Mouse (Mus musculus) megakaryocyte, adult 5-6 weeks (primary cell): ENCODE results near the gene Ncapd3. TPM values are rescaled to one million over a fixed set of nuclear protein-coding genes. Genes with fewer than 3 reads are reported as not detected.

Experiments
- ATAC-seq: 2 replicates; pipeline ENCODE4 v1.8.0; 2016; ENCODE audit warnings: mild to moderate bottlenecking, inconsistent platforms; ENCODE audit not compliant: poor library complexity, severe bottlenecking
- total RNA-seq, 2 experiments: library from RNA; stranded (forward) in 1 of 2; stranded (reverse) in 1 of 2; fragments of 153-499, 151-499 nt in 1 of 2; fragments of 221-1000, 200-1000 nt in 1 of 2; gene quantifications; 2 replicates each; pipeline versions ENCODE4 v1.2.3 to v1.2.4; 2015 to 2017

Gene Ncapd3
- total RNA-seq, 2 experiments from 2014 or later = 44.0 to 77.3 TPM

DNA sequence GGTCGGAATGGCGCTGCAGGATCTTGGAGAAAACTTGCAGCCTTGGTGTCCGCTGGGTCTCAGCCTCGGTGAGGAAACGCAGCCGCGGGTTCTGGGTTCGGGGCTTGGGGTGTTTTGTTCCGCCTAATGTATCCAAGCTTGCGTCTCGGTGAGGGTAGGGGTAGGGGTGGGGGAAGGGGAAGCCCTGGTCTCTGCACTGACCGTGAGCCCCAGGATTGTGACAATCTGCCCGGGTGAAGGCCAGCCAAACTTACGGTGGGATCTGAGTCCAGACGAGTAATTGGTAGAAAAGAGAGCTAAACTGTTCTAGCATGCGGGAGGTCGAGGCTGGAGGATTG is 757 bp downstream of the Ncapd3 start:
- no peak for ATAC-seq

- no peak for ATAC-seq
Observed at GRCm38 (mm10) chr9:27043892-27044291, 13.9 kb downstream of the Ncapd3 start.

DNA sequence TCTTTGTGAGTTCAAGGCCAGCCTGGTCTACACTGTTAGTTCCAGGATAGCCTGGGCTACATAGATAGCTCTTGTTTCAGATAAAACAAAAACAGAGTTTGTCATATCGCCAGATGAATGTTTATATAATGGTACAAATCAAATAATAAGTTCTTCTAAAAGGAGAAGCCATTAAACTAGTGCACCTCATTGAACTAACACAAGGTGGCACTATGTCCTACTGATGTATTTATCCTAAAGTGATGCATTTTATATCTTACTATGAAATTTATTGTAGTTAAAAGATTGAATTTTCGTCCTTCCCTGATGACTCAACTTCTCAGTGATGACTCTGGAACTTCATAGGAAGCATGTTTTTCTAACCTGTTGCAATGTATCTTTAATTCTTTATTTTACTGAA is 19.5 kb downstream of the Ncapd3 start:
- no peak for ATAC-seq

DNA sequence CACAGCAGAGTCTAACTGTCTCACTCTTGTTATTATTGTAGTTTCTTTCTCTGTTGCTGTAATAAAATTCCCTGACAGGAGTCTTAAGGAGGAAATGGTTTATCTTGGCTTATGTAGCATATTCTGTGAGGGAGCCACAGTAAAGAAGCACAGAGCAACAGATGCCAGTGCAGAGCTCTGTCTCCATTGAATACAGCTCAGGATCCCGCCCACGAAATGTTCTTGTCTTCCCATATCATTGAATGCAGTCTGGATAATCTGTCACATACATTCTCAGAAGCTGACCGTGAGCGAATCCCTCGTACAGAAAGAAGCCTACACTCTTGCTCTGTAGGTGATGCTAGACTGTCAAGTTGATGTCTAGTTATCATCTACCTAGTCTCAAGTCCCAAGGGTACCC is 28.4 kb downstream of the Ncapd3 start:
- ATAC-seq = no peak

DNA sequence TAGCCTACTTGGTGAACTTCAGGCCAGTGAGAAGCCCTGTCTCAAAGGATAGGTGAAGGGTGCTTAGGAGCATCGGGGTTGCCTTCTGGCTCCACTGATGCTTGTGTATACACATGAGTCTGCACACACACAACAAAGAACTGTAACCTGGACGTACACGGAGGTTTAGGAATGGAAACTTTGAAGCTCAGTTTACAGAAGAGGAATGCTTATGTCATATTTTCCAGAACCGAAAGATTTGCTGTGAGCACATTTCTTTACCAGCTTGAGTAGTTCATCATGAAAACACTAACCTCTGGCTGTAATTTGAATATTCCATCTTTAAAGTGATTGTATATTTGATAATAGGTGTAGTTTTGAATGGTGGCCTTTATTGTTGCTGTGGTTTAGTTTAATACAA is 40.9 kb downstream of the Ncapd3 start:
- ATAC-seq = no peak

DNA sequence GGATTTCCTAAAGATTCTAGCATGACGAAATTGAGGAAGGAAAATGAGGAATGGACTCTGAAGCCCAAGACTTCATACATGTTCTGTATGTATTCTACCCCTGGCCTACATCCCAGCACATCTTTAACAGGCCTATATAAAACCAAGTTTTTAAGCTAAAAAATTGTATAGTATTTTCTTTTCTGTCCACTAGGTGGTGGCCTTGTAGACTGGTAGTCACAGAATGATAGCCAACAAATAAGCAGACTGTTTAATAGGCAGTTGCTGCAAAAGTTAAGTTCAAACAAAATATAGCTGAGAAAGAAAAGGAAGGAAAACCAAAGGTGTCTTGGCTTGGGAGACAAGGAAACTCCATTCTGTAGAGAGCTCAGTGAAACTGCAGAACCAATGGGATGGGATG is 44.7 kb downstream of the Ncapd3 start:
- ATAC-seq = no peak

DNA sequence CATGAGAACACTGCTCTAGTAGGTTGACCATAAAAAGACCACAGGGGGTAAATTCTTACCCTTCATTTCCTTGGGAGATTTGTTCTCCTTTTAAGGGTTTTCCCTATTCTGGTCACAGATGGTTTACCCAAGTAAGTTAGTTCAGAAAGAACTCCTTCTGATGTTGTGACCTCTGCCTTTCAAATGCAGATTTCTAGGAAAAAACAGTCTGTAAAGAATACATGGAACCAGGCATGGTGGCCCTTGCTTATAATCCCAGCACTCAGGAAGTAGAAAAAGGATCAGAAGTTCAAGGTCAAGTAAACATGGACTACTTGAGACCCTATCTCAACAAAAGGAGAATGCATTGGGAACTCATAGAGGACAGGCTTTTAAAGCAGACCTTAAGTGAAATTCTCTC is 45.8 kb downstream of the Ncapd3 start:
- ATAC-seq = no peak

GRCm38 (mm10) chr9:27086256-27086655 is 56.3 kb downstream of the Ncapd3 start:
- no peak for ATAC-seq

- no peak for ATAC-seq
Observed at GRCm38 (mm10) chr9:27087402-27087801, 57.4 kb downstream of the Ncapd3 start.

GRCm38 (mm10) chr9:27090134-27090533 is 60.2 kb downstream of the Ncapd3 start:
- no peak for ATAC-seq

DNA sequence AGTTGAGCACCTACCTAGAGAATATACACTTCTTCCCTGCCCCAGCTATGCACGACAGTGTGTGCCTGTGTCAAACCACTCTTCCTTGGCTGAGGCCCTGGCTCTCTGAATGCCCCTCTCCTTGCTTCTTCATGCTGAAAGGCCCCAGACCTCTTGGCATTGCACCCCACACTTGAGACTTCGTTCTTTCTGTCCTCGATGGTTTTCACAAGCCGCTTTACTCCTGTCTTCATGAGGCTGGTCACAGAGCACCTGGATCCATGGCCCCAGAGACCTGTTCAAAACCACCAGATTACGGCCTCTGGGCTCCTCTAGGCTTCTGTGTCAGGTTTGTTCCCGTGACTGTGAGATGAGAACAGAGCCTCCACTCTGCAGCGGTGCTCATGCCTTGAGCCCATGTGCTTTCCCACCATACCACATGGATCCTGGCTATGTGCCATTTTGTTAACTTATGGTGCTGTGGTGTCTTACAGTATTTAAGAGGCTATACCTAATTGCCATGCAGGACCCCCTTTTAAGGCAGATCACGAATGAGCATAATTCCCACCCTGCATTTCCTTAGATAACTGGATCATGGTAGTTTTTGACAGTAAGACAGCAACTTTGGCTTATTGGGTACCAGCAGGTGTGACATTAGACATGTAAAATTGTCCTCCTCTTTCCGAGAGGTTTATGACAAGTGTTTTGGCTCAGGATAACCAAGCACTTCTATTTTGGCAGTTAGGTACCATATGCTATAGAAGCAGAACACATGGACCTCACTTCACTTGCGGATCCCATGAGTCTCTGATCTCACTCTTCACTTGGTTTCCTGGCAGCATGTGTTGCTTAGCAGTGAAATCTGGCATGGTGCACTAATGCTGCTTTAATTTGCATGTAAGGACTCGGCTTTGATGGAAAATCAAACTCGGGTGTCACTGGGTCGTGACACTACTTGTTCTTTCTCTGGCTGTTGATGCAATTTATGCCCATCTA is 61.1 kb downstream of the Ncapd3 start:
- ATAC-seq = no peak

DNA sequence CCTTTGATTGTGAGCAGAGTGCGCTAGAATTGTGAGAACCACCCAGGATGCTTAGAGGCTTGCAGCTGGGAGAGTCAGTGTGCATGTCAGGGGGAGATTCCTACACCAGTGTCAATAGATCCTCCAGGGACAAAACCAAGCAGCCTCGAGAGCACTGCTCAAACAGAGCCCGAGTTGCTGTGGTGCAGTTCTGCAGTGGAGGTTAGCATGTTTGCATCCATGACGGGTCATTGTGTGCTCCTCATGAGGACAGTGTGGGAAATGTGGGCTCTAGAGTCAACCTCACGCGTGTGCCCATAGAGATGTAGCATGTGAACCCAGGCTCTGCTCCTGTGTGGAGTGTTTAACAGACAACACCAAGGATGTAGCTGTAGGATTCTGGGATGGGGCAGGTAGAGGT is 62.9 kb downstream of the Ncapd3 start:
- no peak for ATAC-seq

GRCm38 (mm10) chr9:27098092-27098491 is 68.1 kb downstream of the Ncapd3 start:
- peak; percentile 38; the same call in 1 of the 2 replicates for ATAC-seq

DNA sequence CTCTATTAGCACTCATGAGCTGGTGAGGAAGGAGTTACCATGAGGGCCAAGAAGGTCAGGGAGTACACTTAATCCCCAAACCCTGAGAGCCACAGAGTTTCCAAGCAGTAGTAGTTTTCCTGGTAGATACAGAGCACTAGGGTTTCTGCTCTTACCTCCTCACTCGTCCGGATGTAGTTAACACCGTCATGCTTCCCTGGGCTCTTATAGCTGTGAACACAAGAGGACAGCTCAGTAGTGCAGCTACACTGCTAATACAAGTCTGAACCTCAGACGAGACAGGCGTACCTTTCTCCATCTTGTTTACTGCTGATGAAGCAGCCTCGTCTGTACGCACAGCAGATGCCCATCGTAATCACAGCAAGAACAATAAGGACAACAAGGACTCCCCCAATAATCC is 68.6 kb downstream of the Ncapd3 start:
- no peak for ATAC-seq

DNA sequence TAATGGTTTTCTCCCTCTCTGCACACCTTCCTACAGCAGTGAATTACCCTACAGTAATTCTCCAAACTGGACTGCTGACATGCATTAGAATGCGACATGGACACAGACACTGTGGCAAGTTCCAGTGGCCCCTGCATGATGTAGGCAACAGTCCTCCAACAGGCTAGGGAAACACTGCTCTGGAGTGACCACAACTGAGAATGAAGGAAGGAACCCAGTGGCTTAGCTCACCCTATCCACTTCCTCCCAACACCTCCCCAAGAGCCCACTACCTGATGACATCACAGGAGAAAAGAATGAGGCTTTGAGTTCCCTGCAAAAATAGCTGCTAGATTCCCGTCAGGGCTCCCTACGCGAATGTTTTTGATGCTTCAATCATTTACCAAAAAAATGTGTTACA is 69.5 kb downstream of the Ncapd3 start:
- peak; percentile 77 for ATAC-seq

- no peak for ATAC-seq
Observed at GRCm38 (mm10) chr9:27101466-27101865, 71.5 kb downstream of the Ncapd3 start.

DNA sequence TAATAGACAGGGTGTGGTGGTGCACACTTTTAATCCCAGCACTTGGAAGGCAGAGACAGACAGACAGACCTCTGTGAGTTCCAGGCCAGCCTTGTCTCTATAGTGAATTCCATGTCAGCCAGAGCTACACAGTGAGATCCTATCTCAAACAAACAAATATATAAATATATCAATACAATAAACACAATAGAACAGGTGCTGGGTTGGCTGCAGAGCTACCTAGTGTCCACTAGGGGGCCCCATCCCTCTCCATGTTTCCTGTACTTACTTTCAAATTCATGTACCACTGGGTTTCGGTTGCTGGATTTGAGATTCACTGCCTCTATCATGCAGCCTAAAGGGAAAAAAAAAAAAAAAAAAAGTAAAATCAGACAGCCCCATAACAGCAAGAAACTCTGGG is 76.1 kb downstream of the Ncapd3 start:
- ATAC-seq = peak; percentile 63

DNA sequence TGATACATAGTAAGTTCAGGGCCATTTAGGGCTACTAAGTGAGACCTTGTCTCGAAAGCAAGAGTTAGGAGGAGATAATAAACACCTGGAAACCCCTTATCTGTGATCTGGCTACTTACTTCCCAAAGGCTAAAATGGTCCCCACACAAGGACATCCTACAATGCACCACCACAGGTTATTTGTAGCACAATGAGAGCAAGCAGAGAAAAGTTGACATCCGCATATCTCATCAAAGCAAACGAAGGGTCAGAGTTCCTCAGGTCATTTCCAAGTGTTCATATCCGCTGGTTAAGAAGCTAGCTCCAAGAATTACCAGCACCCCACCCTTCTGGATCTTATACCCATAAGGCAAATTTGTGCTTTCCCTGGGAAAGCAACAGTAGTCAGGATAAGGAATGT is 78.5 kb downstream of the Ncapd3 start:
- no peak for ATAC-seq

- ATAC-seq = peak; percentile 94
Observed at GRCm38 (mm10) chr9:27109533-27110514, 79.8 kb downstream of the Ncapd3 start.

GRCm38 (mm10) chr9:27110681-27111080 is 80.7 kb downstream of the Ncapd3 start:
- no peak for ATAC-seq

GRCm38 (mm10) chr9:27111756-27112155 is 81.8 kb downstream of the Ncapd3 start:
- no peak for ATAC-seq

- no peak for ATAC-seq
Observed at GRCm38 (mm10) chr9:27121254-27121653, 91.3 kb downstream of the Ncapd3 start.
